Mouse (Mus musculus) C2C12 (cell line): ENCODE measurements around the gene Slc10a7.

Source experiments
- CTCF ChIP-seq: IDR thresholded peaks from one replicate; pipeline ENCODE4 v1.5.1; 2011; ENCODE audit not compliant: control insufficient read depth, insufficient read depth, insufficient read length
- FOSL1 ChIP-seq: IDR thresholded peaks from one replicate; pipeline ENCODE4 v1.8.0; 2011; ENCODE audit warnings: mild to moderate bottlenecking, low read length; ENCODE audit not compliant: poor library complexity, insufficient read depth, severe bottlenecking

DNA sequence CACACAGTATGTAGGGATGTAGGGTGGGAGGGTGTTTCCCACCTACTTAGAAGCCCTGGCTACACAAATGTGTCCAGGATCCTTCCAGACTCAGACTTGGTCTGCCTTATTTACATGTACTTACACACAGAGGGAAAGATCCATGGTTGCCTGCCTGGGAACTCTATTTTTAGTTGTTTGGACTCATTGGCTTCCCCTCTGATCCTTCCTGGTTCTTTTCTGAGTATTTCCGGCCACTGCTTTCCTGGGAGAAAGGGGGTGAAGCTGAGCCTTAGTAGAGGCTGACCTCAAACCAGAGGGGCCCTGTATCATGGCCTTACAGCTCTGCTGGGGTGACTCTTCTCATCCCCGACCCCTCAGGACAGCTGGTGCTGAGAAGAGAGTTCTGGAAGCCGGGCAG, 232.3 kb downstream of the Slc10a7 start:
- no peak for TF ChIP-seq CTCF
- no peak for TF ChIP-seq FOSL1
